8 mouse cellular contexts compared by ENCODE assay signal in the genomic region with DNA sequence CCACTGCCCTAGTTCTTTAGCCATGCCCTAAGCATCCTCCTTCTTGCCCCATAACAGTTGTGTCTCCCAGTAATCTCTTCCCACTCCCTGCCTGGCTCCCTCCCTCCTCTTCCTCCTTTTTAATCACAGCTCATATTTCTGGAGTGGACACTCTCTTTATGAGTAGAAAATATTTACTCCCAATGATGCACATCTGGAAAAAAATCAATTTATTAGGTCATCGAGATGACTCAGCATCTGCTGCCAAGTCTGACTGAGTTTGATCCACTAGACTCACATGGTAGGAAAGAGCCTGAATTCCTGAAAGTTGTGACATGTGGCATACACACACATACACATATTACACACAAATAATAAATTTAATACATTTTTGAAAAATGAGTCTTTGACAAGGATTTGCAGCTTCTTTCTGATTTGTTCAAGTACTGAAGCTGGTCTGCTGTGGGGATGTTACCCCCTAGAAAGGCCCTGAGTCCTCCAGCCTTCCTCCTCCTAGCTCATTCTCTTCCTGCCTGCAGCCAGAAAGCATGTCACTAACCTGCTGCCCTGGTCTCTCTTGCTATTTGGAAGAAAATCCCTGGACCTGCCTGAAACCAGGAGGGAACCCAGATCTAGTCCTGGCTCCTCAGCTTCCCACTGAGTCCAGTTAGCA. TPM values are rescaled to one million over a fixed set of nuclear protein-coding genes. Genes with fewer than 3 reads are reported as not detected.
A peak's percentile ranks its signal among the peaks of the same experiment; 100 is the strongest.
DNase-seq lines count a peak whose midpoint lies in the region; ATAC-seq lines count a peak whose summit lies in the region.

No protein-coding gene starts in this region.

- peak overlapping the region; percentile 69 for H3K4me2 ChIP-seq in liver, embryonic 16.5 days (ENCODE audit: low read depth, low read length)

- peak overlapping the region; percentile 62 for H3K9ac ChIP-seq in liver, embryonic 16.5 days (ENCODE audit: low read depth, low read length)

- H3K27me3 ChIP-seq in erythroblast, embryonic 14.5 days (ENCODE audit: control insufficient read depth), result peaks cover 2% of the 10 kb centered on the region
- H3K27me3 ChIP-seq in liver, embryonic 16.5 days (ENCODE audit: control insufficient read depth, insufficient read depth, low read depth, low read length), result no peaks in the 10 kb centered on the region

- H3K4me3 ChIP-seq in erythroblast, embryonic 14.5 days (replicated peaks), result peak overlapping the region; percentile 80
- H3K4me3 ChIP-seq in liver, embryonic 16.5 days (ENCODE audit: low read depth, low read length), result peak overlapping the region; percentile 80

- DNase-seq in MN1 (ENCODE audit: low spot score), result peak; percentile 15
- DNase-seq in heart, postnatal 10 days, result peak; percentile 23 to 34
- no peak for DNase-seq in retina, postnatal 1 day
- no peak for DNase-seq in T-cell, adult 2 months (ENCODE audit: low spot score)

- intact Hi-C loops in heart, postnatal 10 days (cut with DNase I), result loop anchor here (2.0 kb wide), 1 partner anchor 18 kb away; no protein-coding TSS in a partner anchor

- H3K36me3 ChIP-seq in erythroblast, embryonic 14.5 days (ENCODE audit: control insufficient read depth), result peaks cover 29% of the 10 kb centered on the region
- peaks cover 7% of the 10 kb centered on the region for H3K36me3 ChIP-seq in liver, embryonic 16.5 days (ENCODE audit: control insufficient read depth, insufficient read depth)

- no peak for ATAC-seq in erythroblast, adult 5-6 weeks (replicated peaks; ENCODE audit: low FRiP score, poor library complexity, severe bottlenecking)
- ATAC-seq in liver, embryonic 16.5 days (ENCODE audit: low read depth), result no peak; the same call in 1 of the 2 replicates
- ATAC-seq in megakaryocyte-erythroid progenitor cell, adult 5-6 weeks (replicated peaks; ENCODE audit: low FRiP score, low TSS enrichment, poor library complexity, severe bottlenecking), result no peak

- peaks cover 38% of the 10 kb centered on the region for H3K4me1 ChIP-seq in erythroblast, embryonic 14.5 days (ENCODE audit: control insufficient read depth)
- H3K4me1 ChIP-seq in liver, embryonic 16.5 days (ENCODE audit: control insufficient read depth, low read depth, low read length), result peaks cover 16% of the 10 kb centered on the region

- WGBS in liver, embryonic 16.5 days (ENCODE audit: insufficient replicate concordance), result 58% methylated on average over 1 of the region's 1 CpGs

- no peaks in the 10 kb centered on the region for H3K9me3 ChIP-seq in erythroblast, embryonic 14.5 days (ENCODE audit: control insufficient read depth, low read length)
- no peaks in the 10 kb centered on the region for H3K9me3 ChIP-seq in liver, embryonic 16.5 days (replicated peaks; ENCODE audit: control insufficient read depth, low read length)

- H3K27ac ChIP-seq in liver, embryonic 16.5 days (ENCODE audit: low read length), result peak overlapping the region; percentile 79

RNA-seq across cellular contexts. Expression of a gene that starts 27.0 kb away (rescaled TPM):
- not detected in 2 replicates for polyA plus RNA-seq in erythroblast, embryonic 14.5 days (2012)
- not detected in 2 replicates for total RNA-seq in erythroblast, adult 5-6 weeks (2015; ENCODE audit: low replicate concordance)
- 0.14 TPM in 1 of 2 replicates, not detected in the other for total RNA-seq in erythroblast, adult 5-6 weeks (2017; ENCODE audit: low replicate concordance)
- not detected for total RNA-seq in heart, postnatal 10 days (2021)
- polyA plus RNA-seq in liver, embryonic 16.5 days (2015; fragmentation: Nextera tagmentation; extraction: Ambion mirVana), result 20.2 and 22.6 TPM in 2 replicates
- total RNA-seq in megakaryocyte-erythroid progenitor cell, adult 5-6 weeks (2014; fragmentation: Nextera tagmentation), result not detected in 2 replicates
- not detected in 2 replicates for total RNA-seq in megakaryocyte-erythroid progenitor cell, adult 5-6 weeks (2017)

RNA-seq across cellular contexts. Expression of a gene that starts 27.2 kb away (rescaled TPM):
- 0.54 and 0.64 TPM in 2 replicates for polyA plus RNA-seq in erythroblast, embryonic 14.5 days (2012)
- 79.0 and 112 TPM in 2 replicates for total RNA-seq in erythroblast, adult 5-6 weeks (2015; ENCODE audit: low replicate concordance)
- total RNA-seq in erythroblast, adult 5-6 weeks (2017; ENCODE audit: low replicate concordance), result 78.5 and 79.9 TPM in 2 replicates
- total RNA-seq in heart, postnatal 10 days (2021), result 10 to 100 TPM in 1 of 2 experiments, 1 to 10 TPM in 1; 9.8 to 12.1 TPM
- polyA plus RNA-seq in liver, embryonic 16.5 days (2015; fragmentation: Nextera tagmentation; extraction: Ambion mirVana), result 21.7 and 26.0 TPM in 2 replicates
- 52.2 and 72.8 TPM in 2 replicates for total RNA-seq in megakaryocyte-erythroid progenitor cell, adult 5-6 weeks (2014; fragmentation: Nextera tagmentation)
- total RNA-seq in megakaryocyte-erythroid progenitor cell, adult 5-6 weeks (2017), result 118 and 128 TPM in 2 replicates

Comparison
In these comparisons a context has a peak if more than half of its experiments do, and no peak if none do; other contexts are left out.
1. DNase-seq: peak in MN1 (single experiment) and heart, postnatal 10 days (2 of 2); none in retina, postnatal 1 day (single experiment) and T-cell, adult 2 months (single experiment).
2. RNA of a gene that starts 27.2 kb away (total RNA-seq): 52.2 to 128 TPM in megakaryocyte-erythroid progenitor cell, adult 5-6 weeks and 78.5 to 112 TPM in erythroblast, adult 5-6 weeks; 9.8 to 12.1 TPM in heart, postnatal 10 days; every median in the first group is over 4 times any median in the second.